Mouse (Mus musculus) ES-E14 (cell line): ENCODE data around the gene Tmem186.

Experiments
- CHD2 ChIP-seq: IDR thresholded peaks from 2 replicates; pipeline ENCODE4 v1.6.1; 2014; ENCODE audit warnings: mild to moderate bottlenecking, low read depth, low read length, inconsistent platforms
- HCFC1 ChIP-seq: IDR thresholded peaks from 2 replicates; pipeline ENCODE4 v1.6.1; 2012; ENCODE audit warnings: low read length, inconsistent platforms, borderline replicate concordance; ENCODE audit not compliant: insufficient read depth
- MAFK ChIP-seq: IDR thresholded peaks from 2 replicates; pipeline ENCODE4 v1.6.1; 2014; ENCODE audit warnings: mild to moderate bottlenecking, low read depth, low read length, inconsistent platforms; ENCODE audit not compliant: insufficient read depth
- ZNF384 ChIP-seq: IDR thresholded peaks from 2 replicates; pipeline ENCODE4 v1.6.1; 2012; ENCODE audit warnings: low read depth, low read length, inconsistent platforms

DNA sequence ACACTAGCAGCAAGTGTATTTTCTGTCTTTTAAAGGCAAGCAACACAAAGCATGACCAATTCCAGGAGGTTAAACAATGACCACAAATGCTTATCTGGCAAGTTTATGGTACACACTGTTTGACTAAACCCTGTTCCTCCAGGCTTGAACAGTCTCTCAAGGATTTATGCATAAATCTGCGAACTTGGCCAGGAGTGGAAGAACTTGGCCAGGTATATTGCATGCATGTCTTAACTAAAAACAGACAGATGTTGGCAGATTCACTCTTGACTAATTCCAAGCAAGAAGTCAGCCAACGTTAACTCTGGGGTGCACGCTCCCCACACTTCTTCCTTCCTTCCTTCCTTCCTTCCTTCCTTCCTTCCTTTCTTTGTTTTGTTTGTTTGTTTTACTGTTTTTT is 42.3 kb upstream of the Tmem186 start:
- TF ChIP-seq ZNF384 (no peak), CHD2 (no peak), HCFC1 (no peak), MAFK (no peak)
